Mouse (Mus musculus): Measurements from ENCODE around the gene Ap1m2. TPM values are rescaled to one million over a fixed set of nuclear protein-coding genes. Genes with fewer than 3 reads are reported as not detected.

Ap1m2 gene
- polyA plus RNA-seq (2015; fragmentation: Nextera tagmentation; extraction: Ambion mirVana): 22.3 and 30.1 TPM in 2 replicates

DNA sequence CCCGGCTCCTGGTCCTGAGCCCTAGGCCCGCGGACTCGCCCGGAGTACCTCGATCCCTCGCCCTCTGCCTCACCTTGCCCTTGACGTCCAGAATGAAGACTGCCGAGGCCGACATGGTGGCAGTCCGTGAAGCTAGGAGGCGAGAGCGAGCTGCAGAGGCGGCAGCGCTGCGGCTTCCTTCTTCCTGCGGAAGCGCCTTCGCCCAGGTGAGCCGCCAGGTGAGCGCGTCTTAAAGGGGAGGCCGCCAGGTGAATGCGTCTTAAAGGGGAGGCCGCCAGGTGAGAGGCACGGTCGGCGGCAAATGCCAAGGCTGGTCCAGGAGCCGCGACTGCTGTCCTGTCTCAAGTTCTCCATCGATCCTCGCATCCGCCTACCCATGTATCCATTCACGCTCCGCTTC is at the start of gene Ap1m2:
Ap1m2 (minus strand) TSS at position 204 of the 400 bp plus-strand sequence.
- 0 out of 2 replicates have a peak, but pooled peaks cover 4% of the 10 kb centered on the region for H3K4me1 ChIP-seq
- H3K4me2 ChIP-seq: peak within 1 kb of the TSS; percentile 50
- H3K9me3 ChIP-seq: no peaks in the 10 kb centered on the region
- no peak for ATAC-seq (ENCODE audit: insufficient number of reproducible peaks, insufficient read depth, low FRiP score, low TSS enrichment, low read depth)
- H3K27ac ChIP-seq: no peak within 1 kb of the TSS
- peak within 1 kb of the TSS; percentile 63 for H3K9ac ChIP-seq
- 7% methylated on average over 35 of the region's 35 CpGs for WGBS
- H3K4me3 ChIP-seq: peak within 1 kb of the TSS; percentile 44
- no peaks in the 10 kb centered on the region for H3K36me3 ChIP-seq
- H3K27me3 ChIP-seq: peaks cover 19% of the 10 kb centered on the region

DNA sequence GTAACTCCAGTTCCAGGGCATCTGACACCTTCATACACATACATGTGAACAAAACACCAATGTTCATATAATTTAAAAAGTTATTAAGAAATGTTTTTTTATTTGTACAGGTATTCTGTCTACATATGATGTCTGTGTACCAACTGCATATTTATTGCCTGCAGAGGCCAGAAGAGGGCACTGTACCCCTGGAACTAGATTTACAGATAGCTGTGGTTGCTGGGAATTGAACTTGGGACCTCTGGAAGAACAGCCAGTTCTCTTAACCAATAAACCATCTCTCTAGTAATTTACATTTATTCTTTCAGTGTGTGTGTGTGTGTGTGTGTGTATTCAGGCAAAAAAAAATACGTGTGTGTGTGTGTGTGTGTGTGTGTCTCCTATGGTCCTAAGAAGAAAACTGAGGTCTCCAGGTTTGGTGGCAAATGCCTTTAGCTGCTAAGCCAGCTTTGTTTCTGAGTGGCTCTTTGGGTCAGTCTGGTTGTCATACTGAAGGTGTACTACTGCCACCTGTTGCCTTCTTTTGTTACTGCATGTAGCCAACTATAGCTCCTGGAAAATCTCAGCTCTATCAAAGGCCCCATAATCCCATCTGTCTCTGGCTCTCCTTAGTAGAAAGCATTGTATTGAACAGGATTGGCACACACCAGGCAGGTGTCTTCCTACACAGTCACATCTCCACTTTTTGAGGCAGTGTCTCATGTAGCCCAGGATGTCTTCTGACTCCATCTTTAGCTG is 45.0 kb upstream of the Ap1m2 start:
- H3K4me3 ChIP-seq: no peak overlapping the region
- peaks cover 35% of the 10 kb centered on the region for H3K36me3 ChIP-seq
- peaks cover 5% of the 10 kb centered on the region for H3K27me3 ChIP-seq
- H3K4me2 ChIP-seq: no peak overlapping the region
- H3K27ac ChIP-seq: no peak overlapping the region
- no peak for ATAC-seq (ENCODE audit: insufficient number of reproducible peaks, insufficient read depth, low FRiP score, low TSS enrichment, low read depth)
- no peak overlapping the region for H3K9ac ChIP-seq
- no peaks in the 10 kb centered on the region for H3K9me3 ChIP-seq
- H3K4me1 ChIP-seq: peaks cover 27% of the 10 kb centered on the region
- 0% methylated on average over 1 of the region's 1 CpGs for WGBS

DNA sequence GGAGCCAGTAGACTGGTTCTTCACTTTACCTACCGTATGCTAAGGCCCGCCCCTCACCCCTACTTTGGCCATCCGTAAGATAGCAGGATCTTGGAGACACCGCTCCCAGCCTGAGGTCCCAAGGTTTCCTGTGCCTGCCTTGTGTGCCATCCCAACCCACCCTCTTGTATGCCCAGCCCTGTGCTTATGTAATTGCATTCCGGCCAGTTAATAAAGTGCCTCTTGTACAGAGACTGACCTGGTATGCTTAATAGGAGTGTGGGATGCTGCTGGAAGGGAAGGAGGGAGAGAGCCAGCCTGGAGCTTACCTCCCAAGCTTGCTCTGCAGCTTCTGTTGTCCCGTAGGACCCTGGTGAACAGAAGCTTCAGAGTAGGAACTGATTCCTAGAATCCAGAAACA is 42.7 kb upstream of the Ap1m2 start:
- peaks cover 24% of the 10 kb centered on the region for H3K4me1 ChIP-seq
- H3K4me2 ChIP-seq: no peak overlapping the region
- no peak overlapping the region for H3K9ac ChIP-seq
- no peak overlapping the region for H3K4me3 ChIP-seq
- peak overlapping the region; percentile 63 for H3K27ac ChIP-seq
- H3K9me3 ChIP-seq: no peaks in the 10 kb centered on the region
- ATAC-seq (ENCODE audit: insufficient number of reproducible peaks, insufficient read depth, low FRiP score, low TSS enrichment, low read depth): no peak
- WGBS: 84% methylated on average over 6 of the region's 6 CpGs
- peaks cover 56% of the 10 kb centered on the region for H3K36me3 ChIP-seq
- H3K27me3 ChIP-seq: no peaks in the 10 kb centered on the region

DNA sequence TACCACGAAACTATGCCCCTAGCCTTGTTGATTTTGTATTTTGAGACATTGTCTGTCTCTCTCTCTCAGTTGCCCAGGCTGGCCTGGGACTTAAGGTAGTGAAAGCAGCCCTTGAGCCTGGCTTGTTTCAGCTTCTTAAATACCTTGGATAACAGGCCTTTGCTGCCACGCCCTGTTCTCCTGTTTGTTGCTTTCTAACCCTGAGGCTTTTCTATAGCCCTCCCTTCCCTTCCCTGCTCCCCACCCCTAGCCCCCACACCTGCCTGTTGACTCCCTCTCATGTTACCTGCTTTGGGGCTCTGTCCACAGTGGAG is 41.2 kb upstream of the Ap1m2 start:
- no peaks in the 10 kb centered on the region for H3K9me3 ChIP-seq
- H3K9ac ChIP-seq: peak overlapping the region; percentile 59; the same call in 1 of the 2 replicates
- H3K4me1 ChIP-seq: peaks cover 24% of the 10 kb centered on the region
- H3K36me3 ChIP-seq: peaks cover 69% of the 10 kb centered on the region
- no peaks in the 10 kb centered on the region for H3K27me3 ChIP-seq
- WGBS: 32% methylated on average over 2 of the region's 2 CpGs
- H3K27ac ChIP-seq: peak overlapping the region; percentile 88
- 0 out of 2 replicates have a peak, but pooled peaks have one; percentile 24 for ATAC-seq (ENCODE audit: insufficient number of reproducible peaks, insufficient read depth, low FRiP score, low TSS enrichment, low read depth)
- H3K4me2 ChIP-seq: peak overlapping the region; percentile 28; the same call in 1 of the 2 replicates
- H3K4me3 ChIP-seq: no peak overlapping the region

DNA sequence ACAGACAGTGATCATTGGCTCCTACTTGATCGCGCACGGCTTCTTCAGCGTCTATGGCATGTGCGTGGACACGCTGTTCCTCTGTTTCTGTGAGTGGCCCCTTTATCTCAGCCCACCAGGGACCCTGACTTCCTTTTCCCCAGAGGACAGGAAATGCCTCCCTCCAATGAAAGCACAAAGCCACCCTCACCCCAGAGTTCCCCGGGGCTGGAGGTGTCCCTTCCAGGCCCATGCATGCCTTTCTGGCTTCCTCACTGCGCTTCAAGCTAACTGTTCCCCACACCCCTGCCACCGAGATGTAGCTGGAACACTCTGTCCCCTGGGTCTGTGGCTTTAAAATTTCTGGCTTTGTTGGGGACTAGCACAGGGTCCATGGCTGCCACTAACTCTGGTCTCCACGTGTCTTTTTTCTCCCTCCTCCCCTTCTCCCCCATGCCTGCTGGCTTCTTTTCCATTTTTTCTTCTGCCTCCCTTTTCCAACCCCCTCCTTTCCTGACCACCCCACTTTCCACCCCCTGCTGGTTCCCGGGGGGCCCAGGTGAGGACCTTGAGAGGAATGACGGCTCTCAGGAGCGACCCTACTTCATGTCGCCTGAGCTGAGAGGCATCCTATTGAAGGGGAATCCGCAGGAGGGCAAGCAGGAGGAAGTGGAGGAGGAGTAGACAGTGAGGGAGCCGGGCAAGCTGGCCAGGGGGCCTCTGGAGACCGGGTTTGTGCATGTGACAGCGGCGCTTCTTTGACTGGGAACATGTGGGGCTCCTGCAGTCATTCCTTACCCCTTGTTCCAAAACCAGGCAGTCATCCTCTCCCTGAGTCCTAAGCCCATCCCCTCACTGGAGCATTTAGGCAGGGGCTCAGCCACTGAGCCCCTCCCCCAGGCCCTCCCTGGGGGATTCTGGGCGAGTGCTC is 40.6 kb upstream of the Ap1m2 start:
- Histone ChIP-seq H3K9me3 (no peaks in the 10 kb centered on the region), H3K27ac (peak overlapping the region; percentile 88), H3K9ac (peak overlapping the region; percentile 59), H3K4me2 (peak overlapping the region; percentile 28), H3K36me3 (peaks cover 75% of the 10 kb centered on the region), H3K27me3 (no peaks in the 10 kb centered on the region), H3K4me3 (no peak overlapping the region), H3K4me1 (peaks cover 24% of the 10 kb centered on the region)
- ATAC-seq (ENCODE audit: insufficient number of reproducible peaks, insufficient read depth, low FRiP score, low TSS enrichment, low read depth): peak; percentile 29; the same call in 1 of the 2 replicates
- 21% methylated on average over 20 of the region's 20 CpGs for WGBS

DNA sequence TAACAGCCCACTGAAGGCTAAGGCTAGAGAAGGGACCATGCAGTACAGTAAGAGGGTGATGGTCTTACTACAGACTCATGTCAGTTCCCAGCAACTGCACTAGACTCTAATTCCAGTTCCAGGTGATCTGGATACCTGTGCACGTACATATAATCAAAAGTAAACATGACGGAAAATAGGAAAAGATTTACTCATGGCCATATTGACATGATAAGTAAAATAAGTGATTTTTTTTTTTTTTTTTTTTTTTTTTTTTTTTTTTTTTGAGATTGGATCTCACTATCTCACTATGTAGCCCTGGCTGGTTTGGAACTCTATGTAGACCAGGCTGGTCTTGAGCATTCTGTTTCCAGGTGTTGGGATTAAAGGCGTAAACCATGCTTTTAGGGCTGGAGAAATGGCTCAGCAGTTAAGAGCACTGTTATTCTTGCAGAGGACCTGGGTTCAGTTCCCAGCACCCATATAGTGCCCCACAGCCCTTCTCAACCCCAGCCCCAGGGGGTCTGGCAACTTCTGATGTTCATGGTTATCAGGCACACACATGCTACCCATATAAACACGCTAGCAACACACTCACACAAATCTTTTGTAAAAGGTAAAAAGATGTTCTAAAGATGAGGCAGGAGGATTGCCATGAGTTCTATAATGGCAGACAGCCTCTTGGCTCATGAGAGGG is 39.7 kb upstream of the Ap1m2 start:
- no peak for ATAC-seq (ENCODE audit: insufficient number of reproducible peaks, insufficient read depth, low FRiP score, low TSS enrichment, low read depth)
- peak overlapping the region; percentile 28; the same call in 1 of the 2 replicates for H3K4me2 ChIP-seq
- peaks cover 84% of the 10 kb centered on the region for H3K36me3 ChIP-seq
- peak overlapping the region; percentile 88 for H3K27ac ChIP-seq
- H3K9ac ChIP-seq: 0 out of 2 replicates have a peak overlapping the region, but pooled peaks have one; percentile 59
- H3K27me3 ChIP-seq: no peaks in the 10 kb centered on the region
- 91% methylated on average over 4 of the region's 4 CpGs for WGBS
- H3K9me3 ChIP-seq: no peaks in the 10 kb centered on the region
- H3K4me1 ChIP-seq: peaks cover 24% of the 10 kb centered on the region
- H3K4me3 ChIP-seq: no peak overlapping the region

DNA sequence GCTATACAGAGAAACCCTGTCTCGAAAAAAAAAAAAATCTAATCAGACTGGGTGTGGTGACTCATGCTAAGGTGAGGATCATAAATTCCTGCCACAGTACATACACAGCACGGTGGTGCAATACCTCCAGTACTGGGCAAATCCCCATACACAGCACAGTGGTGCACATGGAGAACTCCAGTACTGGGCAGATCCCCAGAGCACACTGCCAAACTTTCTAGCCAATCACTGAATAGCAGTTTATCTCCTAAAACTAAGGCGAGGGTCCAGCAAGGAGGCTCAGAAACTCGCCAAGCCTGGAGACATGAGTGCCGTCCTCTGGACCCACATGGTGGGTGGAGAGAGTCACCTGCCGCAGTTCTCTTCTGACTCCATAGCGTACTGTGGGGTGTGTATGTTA is 39.0 kb upstream of the Ap1m2 start:
- WGBS: 90% methylated on average over 7 of the region's 7 CpGs
- no peak overlapping the region for H3K4me2 ChIP-seq
- peaks cover 89% of the 10 kb centered on the region for H3K36me3 ChIP-seq
- H3K27ac ChIP-seq: no peak overlapping the region
- H3K27me3 ChIP-seq: no peaks in the 10 kb centered on the region
- no peak overlapping the region for H3K9ac ChIP-seq
- peaks cover 24% of the 10 kb centered on the region for H3K4me1 ChIP-seq
- H3K9me3 ChIP-seq: no peaks in the 10 kb centered on the region
- ATAC-seq (ENCODE audit: insufficient number of reproducible peaks, insufficient read depth, low FRiP score, low TSS enrichment, low read depth): no peak
- H3K4me3 ChIP-seq: no peak overlapping the region

DNA sequence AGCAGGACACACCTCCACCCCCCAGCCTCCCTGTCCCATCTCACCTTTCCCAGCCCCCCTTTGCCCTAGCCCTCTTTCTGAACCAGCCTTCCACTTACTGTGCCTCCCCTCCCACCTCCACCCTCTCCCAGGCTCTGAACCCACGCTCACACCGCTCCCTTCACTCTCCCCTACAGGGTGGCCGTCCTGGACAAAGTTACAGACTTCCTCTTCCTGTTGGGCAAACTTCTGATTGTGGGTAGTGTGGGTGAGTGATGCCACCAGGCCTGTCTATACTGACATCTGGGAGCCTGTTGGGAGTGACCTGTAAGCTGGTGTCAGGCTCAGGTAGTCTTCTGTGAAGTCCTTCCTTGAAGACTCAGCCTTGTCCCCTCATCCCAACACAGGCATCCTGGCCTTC is 36.0 kb upstream of the Ap1m2 start:
- no peaks in the 10 kb centered on the region for H3K27me3 ChIP-seq
- H3K4me3 ChIP-seq: no peak overlapping the region
- ATAC-seq (ENCODE audit: insufficient number of reproducible peaks, insufficient read depth, low FRiP score, low TSS enrichment, low read depth): no peak
- 84% methylated on average over 3 of the region's 3 CpGs for WGBS
- no peaks in the 10 kb centered on the region for H3K9me3 ChIP-seq
- peaks cover 13% of the 10 kb centered on the region for H3K4me1 ChIP-seq
- peaks cover 84% of the 10 kb centered on the region for H3K36me3 ChIP-seq
- H3K27ac ChIP-seq: no peak overlapping the region
- no peak overlapping the region for H3K9ac ChIP-seq
- H3K4me2 ChIP-seq: no peak overlapping the region

DNA sequence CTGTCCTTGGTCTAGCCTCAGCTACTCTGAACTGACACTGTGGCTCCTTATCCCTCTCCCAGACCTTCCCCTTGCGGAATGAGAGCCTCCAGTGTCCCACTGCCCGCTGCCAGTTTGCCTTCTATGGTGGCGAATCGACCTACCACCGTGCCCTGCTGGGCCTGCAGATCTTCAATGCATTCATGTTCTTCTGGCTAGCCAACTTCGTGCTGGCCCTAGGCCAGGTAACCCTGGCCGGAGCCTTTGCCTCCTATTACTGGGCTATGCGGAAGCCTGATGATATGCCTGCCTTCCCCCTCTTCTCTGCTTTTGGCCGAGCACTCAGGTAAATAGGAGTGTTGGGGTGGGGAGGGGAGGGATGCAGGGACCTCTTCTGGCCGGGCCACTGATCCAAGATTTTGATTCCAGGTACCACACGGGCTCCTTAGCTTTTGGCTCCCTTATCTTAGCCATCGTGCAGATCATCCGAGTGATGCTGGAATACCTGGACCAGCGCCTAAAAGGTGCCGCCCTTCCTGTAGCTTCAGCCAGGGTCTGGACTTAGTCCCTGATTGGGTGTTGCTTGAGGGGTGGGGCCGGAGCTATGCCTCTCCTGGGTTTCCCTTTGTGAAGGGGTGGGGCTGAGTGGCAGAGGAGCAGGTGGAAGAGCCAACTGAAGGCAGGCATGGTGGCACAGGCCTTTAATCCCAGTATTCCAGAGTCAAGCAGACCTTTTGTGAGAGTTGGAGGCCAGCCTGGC is 34.7 kb upstream of the Ap1m2 start:
- H3K4me2 ChIP-seq: no peak overlapping the region
- H3K27ac ChIP-seq: no peak overlapping the region
- no peak overlapping the region for H3K4me3 ChIP-seq
- H3K36me3 ChIP-seq: peaks cover 86% of the 10 kb centered on the region
- H3K4me1 ChIP-seq: no peaks in the 10 kb centered on the region
- no peaks in the 10 kb centered on the region for H3K27me3 ChIP-seq
- no peak for ATAC-seq (ENCODE audit: insufficient number of reproducible peaks, insufficient read depth, low FRiP score, low TSS enrichment, low read depth)
- no peaks in the 10 kb centered on the region for H3K9me3 ChIP-seq
- H3K9ac ChIP-seq: no peak overlapping the region
- 74% methylated on average over 16 of the region's 16 CpGs for WGBS

DNA sequence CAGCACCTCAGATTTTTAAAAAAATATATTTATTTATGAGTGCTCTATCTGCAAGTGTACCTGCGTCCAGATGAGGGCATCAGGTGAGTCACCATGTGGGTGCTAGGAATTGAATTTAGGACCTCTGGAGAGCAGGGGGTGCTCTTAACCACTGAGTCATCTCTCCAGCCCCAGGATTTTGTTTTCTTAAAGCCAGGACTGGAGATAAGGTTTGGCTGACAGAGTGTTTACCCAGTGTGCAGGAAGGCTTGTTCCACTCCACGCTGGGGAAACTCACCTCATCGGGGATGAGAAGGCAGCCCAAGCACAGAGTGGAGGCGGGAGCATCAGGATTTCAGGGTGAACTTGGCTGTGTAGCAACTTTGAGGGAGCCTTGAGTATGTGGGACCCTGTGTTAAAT is 28.3 kb upstream of the Ap1m2 start:
- H3K9me3 ChIP-seq: no peaks in the 10 kb centered on the region
- peaks cover 14% of the 10 kb centered on the region for H3K4me1 ChIP-seq
- H3K27ac ChIP-seq: no peak overlapping the region
- WGBS: 86% methylated on average over 4 of the region's 4 CpGs
- no peaks in the 10 kb centered on the region for H3K27me3 ChIP-seq
- peaks cover 51% of the 10 kb centered on the region for H3K36me3 ChIP-seq
- no peak overlapping the region for H3K9ac ChIP-seq
- no peak overlapping the region for H3K4me3 ChIP-seq
- ATAC-seq (ENCODE audit: insufficient number of reproducible peaks, insufficient read depth, low FRiP score, low TSS enrichment, low read depth): no peak
- H3K4me2 ChIP-seq: no peak overlapping the region

DNA sequence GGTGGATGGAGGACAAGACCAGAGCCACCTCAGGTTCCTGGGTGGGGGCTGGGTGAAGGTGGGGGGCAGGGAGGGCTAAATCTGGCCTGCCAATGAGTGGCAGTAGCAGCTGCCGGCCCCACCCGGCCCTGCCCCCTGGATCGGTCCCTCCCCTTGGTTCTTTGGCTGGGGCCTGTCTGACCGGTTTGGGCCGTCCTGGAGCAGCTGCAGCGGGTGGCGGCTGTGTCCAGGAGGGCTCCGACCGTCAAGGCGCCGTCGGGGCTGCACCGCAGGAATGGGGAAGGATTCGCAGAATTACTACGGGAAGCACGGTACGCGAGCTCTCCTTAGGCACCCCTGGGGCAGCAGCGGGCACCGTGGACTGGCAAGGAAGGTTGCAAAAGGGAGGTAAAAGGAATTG is 25.5 kb upstream of the Ap1m2 start:
- peak overlapping the region; percentile 40 for H3K4me3 ChIP-seq

More for the DNA sequence above, 25.5 kb upstream of the Ap1m2 start:
- no peak for ATAC-seq (ENCODE audit: insufficient number of reproducible peaks, insufficient read depth, low FRiP score, low TSS enrichment, low read depth)
- peak overlapping the region; percentile 69 for H3K27ac ChIP-seq
- WGBS: 20% methylated on average over 16 of the region's 20 CpGs
- peaks cover 22% of the 10 kb centered on the region for H3K4me1 ChIP-seq
- H3K9me3 ChIP-seq: no peaks in the 10 kb centered on the region
- no peaks in the 10 kb centered on the region for H3K27me3 ChIP-seq
- H3K9ac ChIP-seq: peak overlapping the region; percentile 61
- H3K36me3 ChIP-seq: peaks cover 32% of the 10 kb centered on the region
- H3K4me2 ChIP-seq: peak overlapping the region; percentile 43
